Mouse (Mus musculus): ENCODE results near the gene Nfu1. TPM values are rescaled to one million over a fixed set of nuclear protein-coding genes. Genes with fewer than 3 reads are reported as not detected.
"Not testable (repeated sequence)": the region's sequence is repeated elsewhere in the genome, so short reads cannot be mapped to it uniquely, and the experiment has no call there.

Nfu1 gene
- polyA plus RNA-seq, 1 experiment from 2014 or later: 105 TPM

- Histone ChIP-seq H3K9ac (no peak overlapping the region), H3K36me3 (peaks cover 15% of the 10 kb centered on the region), H3K4me2 (peak overlapping the region; percentile 32), H3K27me3 (no peaks in the 10 kb centered on the region), H3K9me3 (no peaks in the 10 kb centered on the region), H3K27ac (no peak overlapping the region), H3K4me1 (peaks cover 33% of the 10 kb centered on the region), H3K4me3 (no peak overlapping the region)
- WGBS: 71% methylated on average over 2 of the region's 2 CpGs
- no peak for ATAC-seq (ENCODE audit: insufficient number of reproducible peaks, insufficient read depth, low FRiP score, low TSS enrichment, low read depth)
These were observed 35.9 kb downstream of the Nfu1 start for GRCm38 (mm10) chr6:87044895-87045294.

DNA sequence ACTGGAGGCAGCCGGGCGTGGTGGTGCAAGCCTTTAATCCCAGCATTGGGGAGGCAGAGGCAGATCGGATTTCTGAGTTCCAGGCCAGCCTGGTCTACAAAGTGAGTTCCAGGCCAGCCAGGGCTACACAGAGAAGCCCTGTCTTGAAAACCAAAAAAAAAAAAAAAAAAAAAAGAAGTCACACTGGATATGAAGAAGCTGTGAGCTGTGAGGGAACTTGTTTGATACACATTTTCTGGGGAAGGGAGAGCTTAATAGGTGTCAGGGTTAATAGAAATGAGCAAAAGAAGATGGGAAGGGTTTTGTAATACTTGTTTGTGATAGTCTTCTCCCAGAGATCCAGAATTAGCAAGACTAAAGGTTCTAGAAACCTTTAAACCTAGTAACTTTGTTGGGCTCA, 36.5 kb downstream of the Nfu1 start:
- H3K9me3 ChIP-seq: no peaks in the 10 kb centered on the region
- H3K27ac ChIP-seq: no peak overlapping the region
- no peak for ATAC-seq (ENCODE audit: insufficient number of reproducible peaks, insufficient read depth, low FRiP score, low TSS enrichment, low read depth)
- WGBS: 80% methylated on average over 3 of the region's 3 CpGs
- H3K4me3 ChIP-seq: no peak overlapping the region
- no peak overlapping the region for H3K4me2 ChIP-seq
- H3K36me3 ChIP-seq: peaks cover 15% of the 10 kb centered on the region
- peaks cover 31% of the 10 kb centered on the region for H3K4me1 ChIP-seq
- H3K9ac ChIP-seq: no peak overlapping the region
- no peaks in the 10 kb centered on the region for H3K27me3 ChIP-seq

DNA sequence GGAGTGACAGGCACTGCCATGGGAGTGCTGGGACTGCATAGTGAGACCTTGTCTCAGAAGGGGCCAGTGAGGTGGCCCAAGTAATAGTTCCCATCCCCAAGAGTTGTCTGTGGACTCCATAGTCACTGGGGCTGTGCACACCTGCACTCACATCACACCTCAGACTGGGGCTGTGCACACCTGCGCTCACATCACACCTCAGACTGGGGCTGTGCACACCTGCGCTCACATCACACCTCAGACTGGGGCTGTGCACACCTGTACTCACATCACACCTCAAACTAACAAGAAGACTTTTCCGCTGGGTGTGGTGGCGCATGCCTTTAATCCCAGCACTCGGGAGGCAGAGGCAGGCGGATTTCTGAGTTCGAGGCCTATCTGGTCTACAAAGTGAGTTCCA, 39.7 kb downstream of the Nfu1 start:
- H3K27ac ChIP-seq; H3K4me2 ChIP-seq; H3K9me3 ChIP-seq; H3K27me3 ChIP-seq; ATAC-seq (ENCODE audit: insufficient number of reproducible peaks, insufficient read depth, low FRiP score, low TSS enrichment, low read depth); H3K9ac ChIP-seq; H3K4me3 ChIP-seq: not testable (repeated sequence)
- peaks cover 41% of the 10 kb centered on the region for H3K36me3 ChIP-seq
- WGBS: 98% methylated on average over 7 of the region's 7 CpGs
- peaks cover 16% of the 10 kb centered on the region for H3K4me1 ChIP-seq

- Histone ChIP-seq H3K27me3 (no peaks in the 10 kb centered on the region), H3K9ac (no peak overlapping the region), H3K9me3 (no peaks in the 10 kb centered on the region), H3K27ac (no peak overlapping the region), H3K4me2 (no peak overlapping the region), H3K4me1 (no peaks in the 10 kb centered on the region), H3K36me3 (peaks cover 69% of the 10 kb centered on the region), H3K4me3 (no peak overlapping the region)
- WGBS: 92% methylated on average over 10 of the region's 10 CpGs
- ATAC-seq (ENCODE audit: insufficient number of reproducible peaks, insufficient read depth, low FRiP score, low TSS enrichment, low read depth): no peak
These were observed 42.9 kb downstream of the Nfu1 start for GRCm38 (mm10) chr6:87051886-87052425.

GRCm38 (mm10) chr6:87054193-87054592, 45.2 kb downstream of the Nfu1 start:
- Histone ChIP-seq H3K27ac (no peak overlapping the region), H3K9ac (no peak overlapping the region), H3K27me3 (no peaks in the 10 kb centered on the region), H3K4me2 (no peak overlapping the region), H3K4me1 (no peaks in the 10 kb centered on the region), H3K9me3 (no peaks in the 10 kb centered on the region), H3K4me3 (no peak overlapping the region), H3K36me3 (peaks cover 77% of the 10 kb centered on the region)
- ATAC-seq (ENCODE audit: insufficient number of reproducible peaks, insufficient read depth, low FRiP score, low TSS enrichment, low read depth): no peak
- 86% methylated on average over 8 of the region's 8 CpGs for WGBS

GRCm38 (mm10) chr6:87059754-87060153, 50.7 kb downstream of the Nfu1 start:
- Histone ChIP-seq H3K36me3 (peaks cover 87% of the 10 kb centered on the region), H3K9ac (no peak overlapping the region)
- ATAC-seq (ENCODE audit: insufficient number of reproducible peaks, insufficient read depth, low FRiP score, low TSS enrichment, low read depth): no peak

GRCm38 (mm10) chr6:87063586-87063985, 54.5 kb downstream of the Nfu1 start:
- H3K4me2 ChIP-seq: no peak overlapping the region
- H3K27me3 ChIP-seq: no peaks in the 10 kb centered on the region
- 91% methylated on average over 4 of the region's 4 CpGs for WGBS
- no peak for ATAC-seq (ENCODE audit: insufficient number of reproducible peaks, insufficient read depth, low FRiP score, low TSS enrichment, low read depth)
- H3K4me3 ChIP-seq: no peak overlapping the region
- no peak overlapping the region for H3K9ac ChIP-seq
- H3K4me1 ChIP-seq: no peaks in the 10 kb centered on the region
- H3K27ac ChIP-seq: no peak overlapping the region
- no peaks in the 10 kb centered on the region for H3K9me3 ChIP-seq
- peaks cover 89% of the 10 kb centered on the region for H3K36me3 ChIP-seq

More at GRCm38 (mm10) chr6:87059754-87060153, 50.7 kb downstream of the Nfu1 start:
- no peaks in the 10 kb centered on the region for H3K27me3 ChIP-seq
- H3K4me2 ChIP-seq: no peak overlapping the region
- no peaks in the 10 kb centered on the region for H3K9me3 ChIP-seq
- H3K4me3 ChIP-seq: no peak overlapping the region
- no peaks in the 10 kb centered on the region for H3K4me1 ChIP-seq
- H3K27ac ChIP-seq: no peak overlapping the region
- WGBS: 94% methylated on average over 1 of the region's 1 CpGs

DNA sequence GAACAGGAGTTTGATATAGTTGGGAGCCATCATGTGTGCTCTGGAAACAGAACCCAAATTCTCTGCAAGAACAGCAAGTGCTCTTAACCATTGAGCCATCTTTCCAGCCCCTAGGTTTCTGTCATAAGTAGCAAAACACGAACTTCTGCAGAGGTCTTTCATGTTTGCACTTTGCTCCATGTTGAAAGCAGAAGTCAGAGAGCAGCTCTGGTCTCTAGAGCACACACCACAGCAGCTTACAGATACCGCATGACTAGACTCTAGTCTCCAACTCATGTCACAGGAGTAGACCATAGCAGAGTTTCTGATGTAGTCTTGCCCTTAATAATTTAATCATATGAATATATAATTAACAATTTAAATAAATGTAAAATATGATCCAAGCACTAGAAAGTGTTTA, 59.2 kb downstream of the Nfu1 start:
- H3K4me2 ChIP-seq: no peak overlapping the region
- no peak overlapping the region for H3K4me3 ChIP-seq
- no peak overlapping the region for H3K9ac ChIP-seq
- peaks cover 96% of the 10 kb centered on the region for H3K36me3 ChIP-seq
- 92% methylated on average over 2 of the region's 2 CpGs for WGBS
- no peaks in the 10 kb centered on the region for H3K27me3 ChIP-seq
- no peaks in the 10 kb centered on the region for H3K9me3 ChIP-seq
- H3K4me1 ChIP-seq: no peaks in the 10 kb centered on the region
- no peak for ATAC-seq (ENCODE audit: insufficient number of reproducible peaks, insufficient read depth, low FRiP score, low TSS enrichment, low read depth)
- H3K27ac ChIP-seq: no peak overlapping the region

GRCm38 (mm10) chr6:87069195-87069900, 60.3 kb downstream of the Nfu1 start:
- H3K4me1 ChIP-seq: no peaks in the 10 kb centered on the region
- H3K4me3 ChIP-seq: no peak overlapping the region
- no peak for ATAC-seq (ENCODE audit: insufficient number of reproducible peaks, insufficient read depth, low FRiP score, low TSS enrichment, low read depth)
- no peak overlapping the region for H3K9ac ChIP-seq
- no peaks in the 10 kb centered on the region for H3K27me3 ChIP-seq
- no peak overlapping the region for H3K4me2 ChIP-seq
- H3K9me3 ChIP-seq: no peaks in the 10 kb centered on the region
- no peak overlapping the region for H3K27ac ChIP-seq
- peaks cover 96% of the 10 kb centered on the region for H3K36me3 ChIP-seq
- 81% methylated on average over 7 of the region's 7 CpGs for WGBS

- Histone ChIP-seq H3K9me3 (no peaks in the 10 kb centered on the region), H3K9ac (no peak overlapping the region), H3K36me3 (peaks cover 85% of the 10 kb centered on the region), H3K27ac (no peak overlapping the region), H3K27me3 (no peaks in the 10 kb centered on the region), H3K4me2 (no peak overlapping the region), H3K4me3 (no peak overlapping the region), H3K4me1 (no peaks in the 10 kb centered on the region)
- 92% methylated on average over 4 of the region's 4 CpGs for WGBS
- ATAC-seq (ENCODE audit: insufficient number of reproducible peaks, insufficient read depth, low FRiP score, low TSS enrichment, low read depth): no peak
These were observed 61.6 kb downstream of the Nfu1 start for GRCm38 (mm10) chr6:87070641-87071040.

- 87% methylated on average over 4 of the region's 4 CpGs for WGBS
- Histone ChIP-seq H3K4me1 (no peaks in the 10 kb centered on the region), H3K27me3 (no peaks in the 10 kb centered on the region), H3K27ac (no peak overlapping the region), H3K36me3 (peaks cover 83% of the 10 kb centered on the region), H3K9me3 (no peaks in the 10 kb centered on the region), H3K4me2 (no peak overlapping the region), H3K9ac (no peak overlapping the region), H3K4me3 (no peak overlapping the region)
- ATAC-seq (ENCODE audit: insufficient number of reproducible peaks, insufficient read depth, low FRiP score, low TSS enrichment, low read depth): no peak
These were observed 63.7 kb downstream of the Nfu1 start for GRCm38 (mm10) chr6:87072759-87073158.

- 81% methylated on average over 3 of the region's 3 CpGs for WGBS
- H3K4me3 ChIP-seq: no peak overlapping the region
- H3K27ac ChIP-seq: no peak overlapping the region
- peaks cover 74% of the 10 kb centered on the region for H3K36me3 ChIP-seq
- no peaks in the 10 kb centered on the region for H3K9me3 ChIP-seq
- ATAC-seq (ENCODE audit: insufficient number of reproducible peaks, insufficient read depth, low FRiP score, low TSS enrichment, low read depth): no peak
- no peaks in the 10 kb centered on the region for H3K27me3 ChIP-seq
- no peak overlapping the region for H3K9ac ChIP-seq
- H3K4me1 ChIP-seq: peaks cover 8% of the 10 kb centered on the region
- no peak overlapping the region for H3K4me2 ChIP-seq
These were observed 66.2 kb downstream of the Nfu1 start for GRCm38 (mm10) chr6:87075092-87075685.
